Mouse (Mus musculus) liver, embryonic 12.5 days (tissue): ENCODE results near the gene Acyp1. TPM values are rescaled to one million over a fixed set of nuclear protein-coding genes. Genes with fewer than 3 reads are reported as not detected.
A peak's percentile ranks its signal among the peaks of the same experiment; 100 is the strongest.

ENCODE experiments used
- ATAC-seq: fragments of 200-750 bp; cut with Nextera tagmentation; 2 replicates; pipeline ENCODE4 v1.8.0; 2017; ENCODE audit warnings: moderate number of reproducible peaks, mild to moderate bottlenecking, moderate library complexity
- H3K27ac ChIP-seq: fragments of 300-500 bp; sonication (generic); 2 replicates; pipeline ENCODE4 v1.5.1; 2016; ENCODE audit warnings: mild to moderate bottlenecking
- H3K27me3 ChIP-seq: fragments of 300-500 bp; sonication (generic); replicated peaks from 2 replicates; pipeline ENCODE4 v1.6.1; 2016; ENCODE audit warnings: mild to moderate bottlenecking, moderate library complexity
- H3K36me3 ChIP-seq: fragments of 300-500 bp; sonication (generic); 2 replicates; pipeline ENCODE4 v1.6.1; 2016; ENCODE audit warnings: mild to moderate bottlenecking, moderate library complexity
- H3K4me1 ChIP-seq: fragments of 300-500 bp; sonication (generic); 2 replicates; pipeline ENCODE4 v1.6.1; 2016
- H3K4me2 ChIP-seq: fragments of 300-500 bp; sonication (generic); 2 replicates; pipeline ENCODE4 v1.6.1; 2016; ENCODE audit warnings: mild to moderate bottlenecking, moderate library complexity
- H3K4me3 ChIP-seq: fragments of 300-500 bp; sonication (generic); 2 replicates; pipeline ENCODE4 v1.5.1; 2016; ENCODE audit warnings: mild to moderate bottlenecking, moderate library complexity
- H3K9ac ChIP-seq: fragments of 300-500 bp; sonication (generic); 2 replicates; pipeline ENCODE4 v1.6.1; 2016; ENCODE audit warnings: mild to moderate bottlenecking, moderate library complexity
- H3K9me3 ChIP-seq: fragments of 300-500 bp; sonication (generic); replicated peaks from 2 replicates; pipeline ENCODE4 v1.6.1; 2016; ENCODE audit warnings: mild to moderate bottlenecking, moderate library complexity
- WGBS: fragments of 180-500 bp; shearing (Covaris S2); methylation state at CpG from one replicate; pipeline ENCODE4 v1.1.7; 2016; ENCODE audit not compliant: insufficient replicate concordance; 5-methylcytosine and 5-hydroxymethylcytosine counted together
- polyA plus RNA-seq: library from polyadenylated mRNA; unstranded; fragments of >200 nt; fragmentation: Nextera tagmentation; extraction: Ambion mirVana; gene quantifications from 2 replicates; pipeline ENCODE4 v1.2.1, GENCODE M21; 2016

Gene Acyp1
- polyA plus RNA-seq, 1 experiment from 2014 or later: 76.1 TPM

- H3K27me3 ChIP-seq: no peaks in the 10 kb centered on the region
- WGBS: 67% methylated on average over 7 of the region's 7 CpGs
- H3K4me2 ChIP-seq: no peak overlapping the region
- H3K9me3 ChIP-seq: no peaks in the 10 kb centered on the region
- H3K27ac ChIP-seq: no peak overlapping the region
- peaks cover 2% of the 10 kb centered on the region for H3K4me1 ChIP-seq
- no peak overlapping the region for H3K4me3 ChIP-seq
- no peak for ATAC-seq
- H3K9ac ChIP-seq: no peak overlapping the region
- peaks cover 15% of the 10 kb centered on the region; the same call in 1 of the 2 replicates for H3K36me3 ChIP-seq
Measured at GRCm38 (mm10) chr12:85264940-85265339, 23.3 kb downstream of the Acyp1 start.

- H3K36me3 ChIP-seq: peaks cover 15% of the 10 kb centered on the region; the same call in 1 of the 2 replicates
- H3K27me3 ChIP-seq: no peaks in the 10 kb centered on the region
- 84% methylated on average over 8 of the region's 8 CpGs for WGBS
- H3K4me1 ChIP-seq: no peaks in the 10 kb centered on the region
- no peak overlapping the region for H3K27ac ChIP-seq
- H3K4me3 ChIP-seq: no peak overlapping the region
- ATAC-seq: no peak
- no peak overlapping the region for H3K9ac ChIP-seq
- no peaks in the 10 kb centered on the region for H3K9me3 ChIP-seq
- H3K4me2 ChIP-seq: no peak overlapping the region
Measured at GRCm38 (mm10) chr12:85264531-85264930, 23.7 kb downstream of the Acyp1 start.

GRCm38 (mm10) chr12:85263190-85263589, 25.0 kb downstream of the Acyp1 start:
- Histone ChIP-seq H3K4me1 (no peaks in the 10 kb centered on the region), H3K27ac (no peak overlapping the region), H3K27me3 (no peaks in the 10 kb centered on the region), H3K9ac (no peak overlapping the region), H3K4me3 (no peak overlapping the region), H3K36me3 (peaks cover 15% of the 10 kb centered on the region), H3K4me2 (no peak overlapping the region), H3K9me3 (no peaks in the 10 kb centered on the region)
- 61% methylated on average over 5 of the region's 5 CpGs for WGBS
- no peak for ATAC-seq

- no peak overlapping the region for H3K9ac ChIP-seq
- peaks cover 6% of the 10 kb centered on the region for H3K4me1 ChIP-seq
- H3K36me3 ChIP-seq: peaks cover 11% of the 10 kb centered on the region
- no peaks in the 10 kb centered on the region for H3K9me3 ChIP-seq
- no peaks in the 10 kb centered on the region for H3K27me3 ChIP-seq
- no peak overlapping the region for H3K4me3 ChIP-seq
- H3K27ac ChIP-seq: no peak overlapping the region
- no peak for ATAC-seq
- WGBS: 73% methylated on average over 10 of the region's 10 CpGs
- H3K4me2 ChIP-seq: no peak overlapping the region
Measured at GRCm38 (mm10) chr12:85262489-85262888, 25.7 kb downstream of the Acyp1 start.

- no peak overlapping the region for H3K9ac ChIP-seq
- H3K27me3 ChIP-seq: no peaks in the 10 kb centered on the region
- peaks cover 11% of the 10 kb centered on the region for H3K36me3 ChIP-seq
- H3K4me3 ChIP-seq: no peak overlapping the region
- H3K27ac ChIP-seq: peak overlapping the region; percentile 39
- ATAC-seq: no peak
- no peaks in the 10 kb centered on the region for H3K9me3 ChIP-seq
- peaks cover 21% of the 10 kb centered on the region for H3K4me1 ChIP-seq
- 25% methylated on average over 7 of the region's 7 CpGs for WGBS
- H3K4me2 ChIP-seq: peak overlapping the region; percentile 1; the same call in 1 of the 2 replicates
Measured at GRCm38 (mm10) chr12:85257008-85257639, 31.1 kb downstream of the Acyp1 start.

- no peak overlapping the region for H3K9ac ChIP-seq
- no peaks in the 10 kb centered on the region for H3K9me3 ChIP-seq
- no peaks in the 10 kb centered on the region for H3K27me3 ChIP-seq
- H3K4me1 ChIP-seq: peaks cover 21% of the 10 kb centered on the region
- no peak overlapping the region for H3K4me3 ChIP-seq
- WGBS: 60% methylated on average over 7 of the region's 7 CpGs
- H3K4me2 ChIP-seq: no peak overlapping the region
- 0 out of 2 replicates have a peak overlapping the region, but pooled peaks have one; percentile 37 for H3K27ac ChIP-seq
- no peak for ATAC-seq
- H3K36me3 ChIP-seq: peaks cover 11% of the 10 kb centered on the region
Measured at GRCm38 (mm10) chr12:85256074-85256751, 32.0 kb downstream of the Acyp1 start.

GRCm38 (mm10) chr12:85252083-85252482, 36.2 kb downstream of the Acyp1 start:
- Histone ChIP-seq H3K4me3 (no peak overlapping the region), H3K27ac (no peak overlapping the region), H3K9me3 (0 out of 2 replicates have a peak, but pooled peaks cover 4% of the 10 kb centered on the region), H3K36me3 (peaks cover 8% of the 10 kb centered on the region), H3K27me3 (no peaks in the 10 kb centered on the region), H3K4me2 (no peak overlapping the region), H3K4me1 (peaks cover 11% of the 10 kb centered on the region), H3K9ac (no peak overlapping the region)
- ATAC-seq: no peak
- 73% methylated on average over 3 of the region's 3 CpGs for WGBS

GRCm38 (mm10) chr12:85237553-85237952, 50.7 kb downstream of the Acyp1 start:
- Histone ChIP-seq H3K4me3 (no peak overlapping the region), H3K9ac (no peak overlapping the region), H3K4me2 (no peak overlapping the region), H3K27ac (no peak overlapping the region), H3K36me3 (peaks cover 17% of the 10 kb centered on the region), H3K4me1 (peaks cover 7% of the 10 kb centered on the region), H3K9me3 (no peaks in the 10 kb centered on the region), H3K27me3 (no peaks in the 10 kb centered on the region)
- ATAC-seq: no peak
- WGBS: 81% methylated on average over 5 of the region's 5 CpGs

GRCm38 (mm10) chr12:85233376-85234358, 54.6 kb downstream of the Acyp1 start:
- no peak for ATAC-seq
- Histone ChIP-seq H3K4me3 (no peak overlapping the region), H3K4me2 (no peak overlapping the region), H3K27ac (no peak overlapping the region), H3K9me3 (no peaks in the 10 kb centered on the region), H3K9ac (no peak overlapping the region), H3K36me3 (peaks cover 17% of the 10 kb centered on the region), H3K4me1 (no peaks in the 10 kb centered on the region), H3K27me3 (no peaks in the 10 kb centered on the region)
- 80% methylated on average over 21 of the region's 21 CpGs for WGBS

- Histone ChIP-seq H3K4me3 (no peak overlapping the region), H3K36me3 (peaks cover 42% of the 10 kb centered on the region), H3K9ac (no peak overlapping the region), H3K27me3 (no peaks in the 10 kb centered on the region), H3K27ac (0 out of 2 replicates have a peak overlapping the region, but pooled peaks have one; percentile 27), H3K4me1 (no peaks in the 10 kb centered on the region), H3K4me2 (no peak overlapping the region), H3K9me3 (no peaks in the 10 kb centered on the region)
- ATAC-seq: no peak
- WGBS: 63% methylated on average over 15 of the region's 15 CpGs
Measured at GRCm38 (mm10) chr12:85227876-85228599, 60.2 kb downstream of the Acyp1 start.

GRCm38 (mm10) chr12:85227227-85227626, 61.0 kb downstream of the Acyp1 start:
- 71% methylated on average over 7 of the region's 7 CpGs for WGBS
- no peak overlapping the region for H3K4me2 ChIP-seq
- H3K27me3 ChIP-seq: no peaks in the 10 kb centered on the region
- peaks cover 51% of the 10 kb centered on the region for H3K36me3 ChIP-seq
- ATAC-seq: no peak
- H3K9me3 ChIP-seq: no peaks in the 10 kb centered on the region
- H3K27ac ChIP-seq: no peak overlapping the region
- no peak overlapping the region for H3K9ac ChIP-seq
- no peaks in the 10 kb centered on the region for H3K4me1 ChIP-seq
- no peak overlapping the region for H3K4me3 ChIP-seq
